Mouse (Mus musculus): ENCODE data around the gene Olfr91. TPM values are rescaled to one million over a fixed set of nuclear protein-coding genes. Genes with fewer than 3 reads are reported as not detected.
"Not testable (repeated sequence)": the region's sequence is repeated elsewhere in the genome, so short reads cannot be mapped to it uniquely, and the experiment has no call there.

The Olfr91 gene
- total RNA-seq (2021) (not detected), polyA plus RNA-seq (2012; rRNA removed) (not detected in 2 replicates)
- long read RNA-seq, result 0 reads

DNA sequence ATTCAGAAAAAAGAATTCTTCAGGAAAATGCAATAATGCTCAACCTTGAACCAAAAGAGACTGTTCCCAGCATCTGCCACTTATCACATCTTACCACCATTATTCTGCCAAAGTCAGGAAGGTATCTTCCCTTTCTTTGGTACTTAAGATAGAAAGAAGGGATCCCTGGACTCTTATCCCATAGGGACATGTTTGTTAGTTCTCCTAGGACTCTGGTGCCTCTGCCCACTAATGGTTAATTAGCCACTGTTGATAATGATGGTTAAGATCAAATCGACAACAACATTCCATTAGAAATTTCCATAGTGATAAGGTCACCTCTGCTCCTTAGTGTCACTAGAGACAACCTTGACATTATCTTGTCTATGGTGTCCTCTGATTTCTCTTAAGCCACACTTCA lies at the start of gene Olfr91:
Gene Olfr91, minus strand, starts transcription at position 101 of the 400 bp plus-strand sequence.
- no peak for DNase-seq

DNA sequence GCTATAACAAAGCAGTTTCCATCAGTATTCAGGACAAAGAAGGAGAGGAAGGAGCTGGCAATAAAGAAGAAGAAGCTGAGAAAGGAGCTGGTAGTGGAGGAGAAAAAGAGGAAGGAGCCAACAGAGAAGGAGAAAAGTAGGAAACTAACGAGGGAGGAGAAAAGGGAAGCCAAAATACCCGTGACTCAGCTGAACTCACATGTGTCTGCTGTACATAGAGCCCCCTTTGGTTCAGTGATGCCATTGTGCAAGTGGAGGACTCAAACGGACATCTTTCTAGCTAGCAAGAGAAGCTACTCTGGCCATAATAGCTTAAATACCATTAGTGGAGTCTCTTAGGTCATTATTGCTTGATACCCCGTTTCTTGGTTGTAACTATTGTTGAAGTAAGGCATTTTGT lies 33.3 kb upstream of the Olfr91 start:
- DNase-seq, result not testable (repeated sequence)

DNA sequence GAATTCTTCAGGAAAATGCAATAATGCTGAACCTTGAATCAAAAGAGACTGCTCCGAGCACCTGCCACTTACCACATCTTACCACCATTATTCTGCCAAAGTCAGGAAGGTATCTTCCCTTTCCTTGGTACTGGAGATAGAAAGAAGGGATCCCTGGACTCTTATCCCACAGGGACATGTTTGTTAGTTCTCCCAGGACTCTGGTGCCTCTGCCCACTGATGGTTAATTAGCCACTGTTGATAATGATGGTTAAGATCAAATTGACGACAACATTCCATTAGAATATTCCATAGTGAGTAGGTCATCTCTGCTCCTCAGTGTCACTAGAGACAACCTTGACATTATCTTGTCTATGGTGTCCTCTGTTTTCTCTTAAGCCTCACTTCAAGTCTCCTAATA lies 21.9 kb upstream of the Olfr91 start, which contains the start of gene Olfr92:
Gene Olfr92, minus strand, starts transcription at position 101 of the 400 bp plus-strand sequence.
- no peak for DNase-seq

DNA sequence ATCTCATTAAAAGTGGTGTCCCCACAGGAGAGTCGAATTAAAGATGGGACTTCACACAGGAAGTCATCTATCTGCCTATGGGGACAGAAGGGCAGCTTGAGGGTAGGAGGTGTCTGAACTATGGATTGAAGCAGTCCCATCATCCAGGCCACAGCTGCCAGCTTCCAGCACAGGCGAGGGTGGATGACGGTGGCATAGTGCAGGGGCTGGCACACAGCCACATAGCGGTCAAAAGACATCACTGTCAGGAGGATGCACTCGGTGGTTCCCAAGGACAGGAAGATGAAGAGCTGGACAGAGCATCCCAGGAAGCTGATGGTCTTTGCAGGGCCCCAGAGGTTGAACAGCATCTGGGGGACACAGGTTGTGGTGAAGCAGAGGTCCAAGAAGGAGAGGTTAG lies 4.8 kb downstream of the Olfr91 start:
- no peak for DNase-seq

DNA sequence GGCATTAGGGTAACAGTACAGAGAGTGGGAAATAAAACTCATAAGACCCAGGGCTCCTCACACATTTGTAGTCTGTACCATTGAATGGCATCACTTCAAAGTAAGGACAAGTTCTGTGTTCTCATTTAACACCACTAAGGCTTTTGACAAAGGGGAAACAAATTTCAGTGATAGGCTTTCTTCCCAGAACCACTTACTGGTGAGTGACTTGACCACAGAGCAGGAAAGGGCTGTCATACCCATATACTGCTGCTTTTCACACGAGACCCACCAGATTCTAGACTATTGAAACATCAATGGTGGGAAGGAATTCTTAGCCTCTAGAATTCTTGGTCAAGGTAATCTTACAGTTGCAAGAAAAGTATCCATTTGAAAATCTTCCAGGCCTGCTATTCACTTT lies 5.9 kb downstream of the Olfr91 start:
- no peak for DNase-seq

DNA sequence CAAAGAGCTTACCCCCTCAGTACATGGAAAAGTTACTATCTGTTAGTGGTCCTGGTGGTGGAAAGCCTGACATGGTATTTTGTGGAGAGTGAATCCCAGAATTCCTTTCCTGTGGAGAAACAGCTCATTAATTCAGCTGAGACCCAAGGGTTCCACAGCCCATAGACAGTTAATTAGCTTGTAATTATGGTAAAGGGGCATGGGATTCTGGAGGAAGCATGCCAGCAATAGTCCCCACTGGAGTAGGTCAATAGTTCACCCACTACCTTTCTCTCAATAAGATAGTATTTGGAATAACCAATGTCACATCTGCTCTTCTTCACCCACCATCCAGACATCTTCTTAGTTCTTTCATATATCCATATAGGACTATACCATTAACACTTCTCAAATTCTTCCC lies 9.7 kb downstream of the Olfr91 start, which contains the start of gene Olfr90:
Gene Olfr90, minus strand, starts transcription at position 101 of the 400 bp plus-strand sequence.
- DNase-seq, result no peak

DNA sequence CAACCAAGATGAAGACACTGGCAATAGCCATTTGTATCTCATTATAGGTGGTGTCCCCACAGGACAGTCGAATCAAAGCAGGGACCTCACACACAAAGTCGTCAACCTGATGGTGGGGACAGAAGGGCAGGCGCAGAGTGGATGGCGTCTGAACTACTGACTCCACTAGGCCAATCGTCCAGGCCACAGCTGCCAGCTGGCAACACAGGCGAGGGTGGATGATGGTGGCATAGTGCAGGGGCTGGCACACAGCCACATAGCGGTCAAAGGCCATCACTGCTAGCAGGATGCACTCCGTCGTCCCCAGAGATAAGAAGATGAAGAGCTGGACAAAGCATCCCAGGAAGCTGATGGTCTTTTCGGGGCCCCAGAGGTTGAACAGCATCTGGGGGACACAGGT lies 12.5 kb downstream of the Olfr91 start:
- DNase-seq, result no peak

DNA sequence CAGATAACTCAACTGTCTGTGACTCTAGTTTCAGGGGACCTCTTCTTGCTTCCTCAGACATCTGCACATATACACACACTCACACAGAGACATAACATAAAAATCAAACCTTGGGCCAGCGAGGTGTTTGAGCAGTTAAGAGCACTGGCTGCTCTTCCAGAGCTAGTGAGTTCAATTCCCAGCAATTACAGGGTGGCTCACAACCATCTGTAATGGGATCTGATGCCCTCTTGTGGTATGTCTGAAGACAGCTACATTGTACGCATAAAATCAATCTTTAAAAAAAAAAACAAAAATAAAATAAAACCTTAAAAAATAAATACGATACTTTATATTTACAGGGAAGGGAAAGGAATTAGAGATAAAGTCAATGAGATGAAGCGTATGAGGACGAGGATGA lies 13.4 kb downstream of the Olfr91 start:
- DNase-seq, result no peak

DNA sequence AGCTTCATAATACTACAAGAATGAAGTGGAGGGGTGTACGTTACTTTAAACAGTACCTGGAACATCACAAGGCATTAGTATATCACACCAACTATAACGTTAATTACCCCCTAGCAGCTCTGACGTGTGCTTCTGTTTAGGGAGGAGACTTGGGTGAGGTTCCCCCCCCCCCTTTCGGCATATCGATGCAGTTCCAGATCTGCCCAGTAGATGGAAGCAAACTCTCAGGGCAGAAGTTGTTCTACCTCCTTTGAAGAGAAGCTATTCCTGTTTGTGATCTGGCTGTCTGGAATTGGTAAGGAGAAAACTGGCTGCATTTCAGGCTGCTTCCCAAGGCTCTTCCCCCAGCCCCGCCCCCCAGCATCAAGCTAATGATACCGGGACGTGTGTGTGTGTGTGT lies 14.8 kb downstream of the Olfr91 start:
- DNase-seq, result peak; percentile 46

DNA sequence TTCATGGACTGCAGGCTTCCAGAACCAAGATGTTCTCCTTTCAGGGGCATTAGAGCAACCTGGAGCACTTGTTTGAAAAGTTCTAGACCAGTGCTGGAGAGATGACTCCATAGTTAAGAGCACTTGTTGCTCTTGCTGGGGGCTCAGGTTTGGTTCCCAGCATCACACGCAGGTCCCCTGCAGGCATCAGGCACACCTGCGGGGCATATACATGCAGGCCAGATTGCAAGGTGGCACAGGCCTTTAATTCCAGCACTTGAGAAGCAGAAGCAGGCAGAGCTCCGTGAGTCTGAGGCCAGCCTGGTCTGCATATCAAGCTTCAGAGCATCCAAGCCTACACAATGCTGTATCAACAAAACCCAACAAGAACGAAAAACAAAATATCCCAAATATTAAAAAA lies 16.4 kb downstream of the Olfr91 start:
- no peak for DNase-seq

DNA sequence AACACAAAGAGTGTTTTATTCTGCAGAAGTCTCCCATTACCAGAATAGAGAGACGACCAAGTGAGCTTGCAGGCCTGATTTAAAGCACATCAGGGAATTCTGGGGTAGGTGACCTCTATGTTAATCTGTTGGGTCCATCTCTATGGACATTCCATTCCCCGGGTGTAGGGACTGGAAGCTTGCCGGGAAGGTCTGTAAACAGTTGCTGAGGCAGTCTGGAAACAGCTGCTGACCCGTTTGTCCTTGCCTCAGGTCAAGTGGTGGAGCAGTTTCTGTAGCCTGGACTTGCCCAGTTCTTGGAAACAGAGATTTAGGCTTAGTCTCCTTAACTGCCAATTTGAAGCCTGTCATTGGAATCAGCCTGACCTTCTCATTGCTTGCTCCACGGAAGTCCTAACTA lies 18.0 kb downstream of the Olfr91 start:
- DNase-seq, result no peak

DNA sequence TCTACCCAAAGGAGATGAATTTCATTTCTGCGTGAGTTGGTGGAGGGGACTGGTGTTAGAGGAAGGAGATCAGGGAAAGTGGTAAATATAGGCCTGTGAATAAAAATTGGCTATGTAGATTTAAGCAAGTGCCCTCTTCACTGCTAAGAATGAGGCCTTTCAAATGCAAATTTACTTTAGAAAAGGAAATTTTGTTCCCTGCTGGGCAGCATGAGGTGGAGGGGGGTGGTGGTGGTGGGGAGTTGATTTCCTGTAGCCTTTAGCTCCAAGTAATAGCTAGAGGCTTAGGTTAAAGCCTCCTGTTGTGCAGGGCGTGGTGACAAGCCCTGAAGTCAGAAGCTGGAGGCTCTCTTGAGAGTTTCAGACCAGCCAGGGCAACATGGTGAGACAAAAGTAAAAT lies 19.1 kb downstream of the Olfr91 start:
- DNase-seq, result no peak

DNA sequence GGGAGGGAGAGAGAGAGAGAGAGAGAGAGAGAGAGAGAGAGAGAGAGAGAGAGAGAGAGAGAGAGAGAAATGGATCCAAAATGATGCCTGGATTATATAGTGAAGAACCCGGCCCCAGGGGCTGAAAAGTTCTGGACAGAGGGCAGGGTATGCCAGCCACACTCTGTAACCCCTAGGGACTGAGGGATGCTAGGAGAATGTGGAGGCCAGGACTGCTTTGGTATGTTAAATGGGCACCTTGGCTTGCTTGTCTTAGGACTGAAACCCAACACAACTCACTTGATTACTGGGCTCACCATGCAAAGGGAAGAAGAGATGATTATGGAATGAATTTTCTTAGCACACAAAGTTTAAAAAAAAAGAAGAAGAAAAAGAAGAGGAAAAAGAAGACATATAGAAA lies 19.9 kb downstream of the Olfr91 start:
- DNase-seq, result no peak

DNA sequence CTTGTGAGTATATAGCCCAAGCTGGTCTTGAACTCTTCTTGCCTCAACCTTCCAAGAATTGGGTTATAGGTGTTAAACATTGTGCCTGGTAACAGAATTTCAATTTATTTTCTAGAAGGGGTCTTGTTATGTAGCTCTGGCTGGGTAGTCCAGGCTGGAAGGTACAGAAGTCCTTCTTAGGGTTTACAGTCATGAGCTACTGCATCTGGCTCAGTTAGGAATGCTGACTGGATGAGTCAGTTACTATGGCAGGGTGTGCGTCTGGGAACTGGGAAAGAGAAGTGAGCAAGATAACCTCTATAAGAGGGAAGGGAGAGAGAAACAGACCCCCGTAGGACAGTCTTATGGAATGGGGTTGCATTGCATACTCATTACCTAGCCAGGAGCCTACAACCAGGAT lies 22.3 kb downstream of the Olfr91 start:
- DNase-seq, result no peak

DNA sequence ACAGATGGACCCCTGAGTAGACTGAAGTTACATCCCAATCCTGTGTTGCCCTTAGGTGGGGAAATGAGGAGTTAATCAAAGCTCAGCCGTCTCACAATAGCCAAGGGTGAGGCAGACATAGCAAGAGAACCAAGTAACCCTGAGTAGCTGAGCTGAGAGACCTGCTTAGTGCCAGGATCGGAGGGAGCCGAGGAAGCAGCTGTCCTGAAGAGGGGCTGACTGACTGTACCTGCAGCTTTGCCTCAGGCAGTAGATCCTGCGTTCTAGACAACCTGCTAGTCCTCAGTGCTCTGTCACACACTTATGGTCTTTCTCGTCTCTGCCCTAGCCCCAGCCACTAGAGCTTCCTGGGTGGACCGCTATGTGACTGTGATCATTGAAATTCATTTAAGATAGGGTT lies 22.9 kb downstream of the Olfr91 start:
- no peak for DNase-seq

DNA sequence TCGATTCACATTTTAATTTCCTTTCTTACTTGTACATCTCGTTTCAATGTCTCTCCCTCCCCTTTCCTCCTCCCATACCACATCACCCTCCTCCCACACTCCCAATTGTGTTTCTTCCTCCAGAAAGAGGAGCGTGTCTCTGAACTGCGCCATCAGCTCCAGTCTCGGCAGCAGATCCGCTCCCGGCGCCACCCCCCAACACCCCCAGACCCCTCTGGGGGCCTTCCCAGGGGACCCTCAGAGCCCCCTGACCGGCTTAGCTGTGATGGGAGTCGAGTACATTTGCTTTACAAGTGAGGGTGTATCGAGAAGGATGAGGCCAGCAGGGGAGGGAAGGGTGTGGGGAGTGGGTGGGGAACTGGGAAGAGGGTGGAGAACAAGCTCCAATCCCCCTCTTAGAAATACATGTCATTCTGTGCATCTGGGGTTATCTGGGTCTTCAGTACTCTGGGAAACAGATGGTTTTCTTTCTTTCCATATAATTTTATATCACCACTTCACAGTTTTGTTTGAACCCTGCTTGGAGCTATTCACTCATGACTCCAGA lies 25.3 kb downstream of the Olfr91 start:
- no peak for DNase-seq

DNA sequence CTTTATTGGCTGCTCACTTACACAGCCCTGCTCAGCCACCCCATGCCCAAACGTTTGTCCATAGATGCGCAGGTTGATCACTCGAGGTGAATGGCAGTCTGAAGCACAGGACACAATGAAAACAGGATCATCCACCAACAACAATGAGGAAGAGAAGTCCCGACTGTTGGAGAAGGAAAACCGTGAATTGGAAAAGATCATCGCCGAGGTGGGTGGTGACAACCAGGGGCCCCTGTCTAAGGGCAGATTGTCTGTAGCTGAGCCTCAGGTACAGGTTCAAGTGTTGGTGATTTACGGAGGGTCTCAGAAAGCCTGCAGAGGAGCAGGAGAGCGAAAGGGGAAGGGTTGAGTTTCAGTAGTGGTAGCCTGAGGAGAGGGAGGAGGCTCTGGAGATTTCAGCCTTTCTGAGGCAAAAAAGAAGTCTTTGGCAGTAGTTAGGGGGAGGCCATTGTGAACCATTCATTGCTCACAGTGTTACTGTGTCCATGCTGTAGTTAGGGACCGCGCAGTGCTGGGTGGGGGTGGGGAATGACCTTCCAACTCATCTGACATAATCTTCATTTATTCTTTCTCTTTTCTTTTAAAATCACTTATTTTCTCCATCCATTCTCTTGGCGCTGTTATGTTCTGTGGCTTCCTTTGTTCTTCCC lies 25.9 kb downstream of the Olfr91 start:
- no peak for DNase-seq

DNA sequence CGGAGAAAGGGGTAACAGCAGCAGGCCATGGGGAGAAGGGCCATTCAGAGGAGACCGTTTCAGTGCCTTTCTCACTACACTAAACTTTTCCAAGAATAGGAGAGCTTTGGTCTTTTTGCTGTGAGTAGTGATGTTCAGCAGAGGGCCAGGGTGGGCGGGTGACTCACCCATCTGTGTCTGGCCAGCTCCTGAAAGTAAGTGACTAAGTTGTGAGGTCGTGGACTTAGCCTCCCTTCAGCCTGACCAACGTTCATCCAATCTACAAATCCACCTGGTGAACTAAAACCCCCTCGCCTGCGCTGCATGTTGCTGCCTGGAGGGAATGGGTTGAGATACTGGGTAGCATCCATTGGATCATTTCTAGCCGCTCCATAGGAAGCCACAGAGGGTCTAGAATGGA lies 28.0 kb downstream of the Olfr91 start:
- no peak for DNase-seq

DNA sequence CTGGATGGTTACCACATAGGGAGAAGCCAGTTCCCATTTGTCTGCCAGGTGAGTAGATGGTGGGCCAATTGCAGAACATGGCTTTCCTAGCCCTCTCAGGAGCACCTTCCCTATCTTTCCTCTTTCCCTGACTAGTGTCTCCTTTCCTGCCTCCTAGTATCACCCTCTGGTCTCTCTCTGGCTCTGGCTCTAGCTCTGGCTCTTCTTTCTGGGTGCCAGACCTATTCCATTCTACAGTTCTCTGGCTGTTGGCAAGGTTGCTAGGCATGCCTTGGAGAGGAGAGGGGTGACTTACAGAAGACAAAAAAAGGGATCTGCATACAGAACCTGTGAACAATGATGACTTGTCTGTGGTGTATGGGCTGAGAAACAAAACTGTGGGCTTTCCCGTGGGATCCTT lies 30.2 kb downstream of the Olfr91 start:
- no peak for DNase-seq

DNA sequence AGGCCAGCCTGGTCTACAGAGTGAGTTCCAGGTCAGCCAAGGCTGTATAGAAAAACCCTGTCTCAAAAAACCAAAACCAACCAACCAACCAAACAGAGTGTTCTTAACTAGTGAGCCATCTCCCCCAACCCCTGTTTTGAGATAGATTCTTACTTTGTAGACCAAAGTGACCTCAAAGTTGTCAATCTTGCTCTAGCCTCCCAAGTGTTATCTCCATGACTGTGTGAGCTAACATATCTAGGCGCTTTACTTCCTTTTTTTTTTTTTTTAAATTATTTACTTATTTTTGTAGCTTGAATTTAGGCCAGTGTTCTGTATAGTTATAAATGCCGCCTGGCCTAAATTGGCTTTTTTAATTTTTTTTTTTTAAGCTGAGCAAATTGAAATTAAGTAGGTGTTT lies 32.1 kb downstream of the Olfr91 start:
- DNase-seq, result no peak

DNA sequence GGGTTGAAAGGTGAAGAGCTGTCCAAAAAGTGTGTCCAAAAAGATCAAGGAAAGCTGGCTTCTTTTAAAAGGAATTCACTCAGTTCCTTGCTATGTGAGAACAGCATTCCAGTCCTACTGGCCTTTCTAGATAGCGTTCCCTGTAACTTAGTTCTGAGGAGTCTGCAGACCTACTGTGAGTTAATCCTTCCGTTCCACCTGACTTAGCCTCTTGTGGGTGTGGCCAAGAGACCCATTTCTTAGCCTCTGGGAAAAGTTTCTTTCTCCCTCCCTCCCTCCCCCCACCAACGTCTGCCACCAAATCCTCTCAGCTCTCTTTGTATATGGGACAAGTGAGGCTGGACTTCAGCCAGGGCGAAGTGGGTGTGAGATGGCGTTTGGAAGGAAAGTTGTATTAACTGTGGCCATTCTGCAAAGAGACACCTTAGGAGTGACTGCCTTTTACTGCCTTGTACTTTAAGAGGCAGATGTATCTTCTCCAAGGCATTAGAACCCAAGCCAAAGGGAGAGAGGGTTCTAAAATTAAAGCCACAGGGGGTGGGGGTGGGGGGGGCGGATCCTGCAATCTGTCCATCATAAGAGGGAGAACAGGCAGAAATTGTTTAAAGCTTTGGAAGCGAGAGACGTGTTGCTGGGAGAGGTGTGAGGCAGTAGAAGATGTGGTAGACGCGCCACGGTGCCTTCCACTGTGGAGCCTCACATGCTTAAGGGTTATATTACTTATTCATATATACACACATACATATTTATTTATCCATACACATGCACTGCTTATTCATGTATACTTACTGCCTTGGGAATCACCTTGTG lies 34.2 kb downstream of the Olfr91 start:
- no peak for DNase-seq

DNA sequence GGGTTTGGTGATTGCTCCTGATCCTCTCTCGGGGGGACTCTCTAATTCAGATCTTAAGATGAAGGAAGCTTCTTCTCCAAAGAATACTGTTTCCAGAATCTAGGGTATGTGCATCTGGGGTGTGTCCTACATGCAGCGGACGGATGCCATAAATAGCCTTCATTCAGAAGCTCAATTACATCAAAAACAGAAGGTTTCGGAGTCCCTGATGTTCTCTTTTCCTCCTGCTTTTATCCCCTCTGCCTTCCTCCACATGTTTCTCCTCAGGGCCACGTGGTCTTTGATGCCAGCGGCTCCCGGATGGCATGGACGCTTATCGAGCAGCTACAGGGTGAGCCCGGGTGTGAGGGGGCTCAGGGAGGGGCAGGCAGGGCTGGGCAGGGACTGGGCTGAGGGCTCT lies 35.0 kb downstream of the Olfr91 start:
- no peak for DNase-seq

DNA sequence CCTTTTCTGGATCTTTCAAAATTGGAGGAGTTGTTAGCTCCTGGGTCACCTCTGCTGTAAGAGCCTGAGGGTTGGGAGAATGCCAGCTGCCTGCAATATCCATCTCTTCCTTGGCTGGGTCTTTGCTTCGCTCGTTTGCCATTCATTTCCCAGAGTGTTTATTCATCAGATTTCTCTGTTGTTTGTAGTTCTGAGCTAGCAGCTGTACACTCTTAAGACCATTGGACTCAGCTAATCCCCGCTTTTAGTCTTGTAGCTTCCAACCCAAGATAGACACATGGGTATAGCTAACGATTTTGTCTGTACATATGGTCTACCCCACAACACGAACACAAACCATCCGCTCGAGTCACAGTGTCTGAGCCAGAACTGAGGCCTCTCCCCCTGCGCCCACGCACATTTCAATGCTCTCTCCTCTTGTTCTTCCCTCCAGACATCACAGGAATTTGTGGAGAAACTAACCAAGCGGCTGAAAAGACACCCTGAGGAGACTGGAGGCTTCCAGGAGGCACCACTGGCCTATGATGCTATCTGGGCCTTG lies 35.9 kb downstream of the Olfr91 start:
- no peak for DNase-seq

All from adrenal gland, adult 2 months (tissue).